Mouse (Mus musculus) hindlimb bud, embryonic 11.5 days (tissue): ENCODE data around the gene Fbxw19.
"Not testable (repeated sequence)": the region's sequence is repeated elsewhere in the genome, so short reads cannot be mapped to it uniquely, and the experiment has no call there.

Experiments
- DNase-seq: peaks from one replicate; pipeline ENCODE4 v3.0.0-alpha.2; 2012; ENCODE audit warnings: low read depth, low spot score; ENCODE audit errors: extremely low spot score

Fbxw19 gene

DNA sequence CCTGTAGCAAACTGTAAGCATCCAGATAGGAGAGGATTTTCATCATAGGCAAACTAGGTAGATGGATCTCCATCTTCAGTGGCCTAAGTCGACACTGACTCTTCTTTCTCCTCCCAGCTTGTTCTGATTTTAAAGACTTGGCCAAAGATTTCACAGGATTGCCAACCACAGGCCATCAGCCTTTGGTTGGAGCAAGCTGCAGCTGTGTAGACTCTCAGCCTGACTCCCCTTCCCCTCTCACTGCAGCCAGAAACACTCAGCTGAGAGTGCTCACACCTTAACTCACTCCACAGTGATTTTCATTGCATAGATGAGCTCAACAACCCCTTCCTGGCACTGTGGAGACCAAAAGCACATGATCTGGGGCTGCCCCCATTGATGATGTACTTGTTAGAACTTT is at the start of gene Fbxw19:
Gene Fbxw19 (minus strand): TSS at position 101 of the 400 bp plus-strand sequence.
- not testable (repeated sequence) for DNase-seq

DNA sequence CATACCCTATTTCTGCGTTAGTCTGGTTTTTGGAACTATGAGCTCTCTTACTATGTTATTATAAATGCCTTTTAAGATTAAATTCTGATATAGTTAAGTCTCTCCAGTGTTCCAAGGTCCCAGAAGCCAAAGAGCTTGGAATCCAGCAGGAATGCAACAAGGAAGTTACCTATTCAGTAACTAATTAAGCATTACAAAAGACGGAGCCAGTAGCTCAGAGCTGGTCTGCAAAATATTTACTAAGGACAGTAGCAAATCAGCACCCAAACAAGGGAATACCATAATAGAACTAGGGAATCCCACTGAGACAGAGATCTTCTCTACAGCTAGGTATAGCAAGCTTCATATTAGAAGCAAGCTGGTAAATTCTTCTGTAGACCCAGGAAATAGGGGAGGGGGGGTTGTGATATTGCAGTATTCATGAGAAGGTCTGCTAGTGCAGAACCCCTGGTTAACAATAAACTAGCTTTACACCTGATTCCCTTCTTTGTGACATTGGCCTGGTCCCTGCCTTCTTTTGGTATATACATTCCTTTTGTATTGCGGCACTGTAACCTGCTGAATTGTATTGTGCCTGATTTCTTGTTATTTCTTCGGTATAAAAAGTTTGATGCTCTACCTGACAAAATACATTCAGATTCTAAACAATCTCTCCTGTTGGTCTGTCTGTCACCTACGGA is 27.9 kb upstream of the Fbxw19 start:
- DNase-seq: no peak

DNA sequence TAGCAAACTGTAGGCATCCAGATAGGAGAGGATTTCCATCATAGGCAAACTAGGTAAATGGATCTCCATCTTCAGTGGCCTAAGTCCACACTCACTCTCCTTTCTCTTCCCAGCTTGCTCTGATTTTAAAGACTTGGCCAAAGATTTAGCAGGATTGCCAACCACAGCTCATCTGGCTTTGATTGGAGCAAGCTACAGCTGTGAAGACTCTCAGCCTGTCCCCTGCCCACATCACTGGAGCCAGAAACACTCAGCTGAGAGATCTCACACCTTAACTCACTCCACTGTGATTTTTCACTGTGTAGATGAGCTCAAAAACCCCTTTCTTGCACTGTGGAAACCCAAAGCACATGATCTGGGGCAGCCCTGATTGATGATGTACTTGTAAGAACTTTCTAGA is 46.6 kb downstream of the Fbxw19 start, which contains the start of gene Fbxw16:
Gene Fbxw16 (minus strand): TSS at position 101 of the 400 bp plus-strand sequence.
- no peak for DNase-seq

DNA sequence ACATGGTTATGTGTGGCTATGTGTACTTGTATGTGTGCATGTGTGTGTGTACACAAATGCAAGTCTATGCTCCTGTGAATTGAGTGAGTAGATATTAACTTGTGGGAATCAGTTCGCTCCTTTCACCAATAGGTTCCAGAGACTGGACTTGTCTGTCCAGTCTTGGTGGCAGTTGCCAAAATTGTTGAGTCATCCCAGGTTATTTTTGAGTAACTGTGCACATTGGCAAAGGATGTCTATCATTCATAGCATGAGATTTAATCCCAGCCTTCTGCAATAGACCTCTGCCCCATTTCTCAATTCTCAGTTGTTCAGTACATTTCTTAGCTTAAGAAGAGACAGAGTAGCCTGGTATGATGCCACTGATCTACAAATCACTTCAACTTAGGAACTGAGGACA is 62.7 kb downstream of the Fbxw19 start:
- DNase-seq: no peak
